Mouse (Mus musculus) ES-E14 (cell line): ENCODE results near the gene Hspb6.

Experiments used
- MAFK ChIP-seq: IDR thresholded peaks from 2 replicates; pipeline ENCODE4 v1.6.1; 2014; ENCODE audit warnings: mild to moderate bottlenecking, low read depth, low read length, inconsistent platforms; ENCODE audit not compliant: insufficient read depth
- ZC3H11A ChIP-seq: IDR thresholded peaks from 2 replicates; pipeline ENCODE4 v1.6.1; 2012; ENCODE audit warnings: low read depth, mild to moderate bottlenecking, inconsistent platforms, low read length, borderline replicate concordance

- TF ChIP-seq ZC3H11A (no peak), MAFK (no peak)
These were observed 39.1 kb downstream of the Hspb6 start for GRCm38 (mm10) chr7:30590927-30591604.
